Mouse (Mus musculus) forebrain, embryonic 11.5 days (tissue): ENCODE measurements around the gene Sulf2. TPM values are rescaled to one million over a fixed set of nuclear protein-coding genes. Genes with fewer than 3 reads are reported as not detected.

Source experiments
- ATAC-seq: fragments of 200-750 bp; cut with Nextera tagmentation; replicated peaks from 2 replicates; pipeline ENCODE4 v1.8.0; 2017; ENCODE audit warnings: moderate TSS enrichment; ENCODE audit not compliant: low FRiP score
- DNase-seq: peaks from one replicate; pipeline ENCODE4 v3.0.0-alpha.2; 2017; ENCODE audit warnings: low spot score
- H3K27ac ChIP-seq: fragments of 300-500 bp; sonication (generic); 2 replicates; pipeline ENCODE4 v1.5.1; 2014; ENCODE audit warnings: low read depth, low read length
- H3K27me3 ChIP-seq: fragments of 300-500 bp; sonication (generic); 2 replicates; pipeline ENCODE4 v1.6.1; 2014; ENCODE audit warnings: mild to moderate bottlenecking, low read length, mixed read lengths; ENCODE audit not compliant: control insufficient read depth, insufficient read depth
- H3K36me3 ChIP-seq: fragments of 300-500 bp; sonication (generic); 2 replicates; pipeline ENCODE4 v1.6.1; 2014; ENCODE audit warnings: mild to moderate bottlenecking, low read length, moderate library complexity, mixed read lengths; ENCODE audit not compliant: control insufficient read depth, insufficient read depth
- H3K4me1 ChIP-seq: fragments of 300-500 bp; sonication (generic); replicated peaks from 2 replicates; pipeline ENCODE4 v1.6.1; 2014; ENCODE audit warnings: low read length, mixed read lengths; ENCODE audit not compliant: control insufficient read depth, insufficient read depth
- H3K4me2 ChIP-seq: fragments of 300-500 bp; sonication (generic); 2 replicates; pipeline ENCODE4 v1.6.1; 2014; ENCODE audit warnings: low read depth, mild to moderate bottlenecking, low read length, moderate library complexity, mixed read lengths; ENCODE audit not compliant: severe bottlenecking
- H3K4me3 ChIP-seq: fragments of 300-500 bp; sonication (generic); 2 replicates; pipeline ENCODE4 v1.5.1; 2014; ENCODE audit warnings: low read depth, low read length
- H3K9ac ChIP-seq: fragments of 300-500 bp; sonication (generic); 2 replicates; pipeline ENCODE4 v1.6.1; 2014; ENCODE audit warnings: low read length
- H3K9me3 ChIP-seq: fragments of 300-500 bp; sonication (generic); 2 replicates; pipeline ENCODE4 v1.6.1; 2016; ENCODE audit warnings: low read length, mixed read lengths; ENCODE audit not compliant: control insufficient read depth
- WGBS: fragments of 180-500 bp; shearing (Covaris S2); extraction: QIAGEN DNeasy Blood & Tissue Kit; methylation state at CpG from one replicate; pipeline ENCODE4 v1.1.7; 2014; 5-methylcytosine and 5-hydroxymethylcytosine counted together
- polyA plus RNA-seq: library from polyadenylated mRNA; unstranded; fragments of >200 nt; fragmentation: Nextera tagmentation; extraction: Ambion mirVana; gene quantifications from 2 replicates; pipeline ENCODE4 v1.2.1, GENCODE M21; 2014

The Sulf2 gene
- polyA plus RNA-seq, 1 experiment from 2014 or later, result 97.9 TPM

- H3K9me3 ChIP-seq, result no peaks in the 10 kb centered on the region
- no peaks in the 10 kb centered on the region for H3K4me1 ChIP-seq
- H3K4me3 ChIP-seq, result no peak overlapping the region
- ATAC-seq (no peak), DNase-seq (no peak)
- no peak overlapping the region for H3K9ac ChIP-seq
- H3K36me3 ChIP-seq, result peaks cover 3% of the 10 kb centered on the region; the same call in 1 of the 2 replicates
- no peak overlapping the region for H3K27ac ChIP-seq
- 92% methylated on average over 17 of the region's 17 CpGs for WGBS
- H3K27me3 ChIP-seq, result no peaks in the 10 kb centered on the region
- no peak overlapping the region for H3K4me2 ChIP-seq
Measured at GRCm38 (mm10) chr2:166051421-166051820, 104.0 kb downstream of the Sulf2 start.

- no peak overlapping the region for H3K9ac ChIP-seq
- H3K9me3 ChIP-seq, result no peaks in the 10 kb centered on the region
- ATAC-seq, result no peak
- no peak overlapping the region for H3K4me2 ChIP-seq
- no peak overlapping the region for H3K4me3 ChIP-seq
- H3K27me3 ChIP-seq, result no peaks in the 10 kb centered on the region
- H3K27ac ChIP-seq, result no peak overlapping the region
- no peak for DNase-seq
- H3K36me3 ChIP-seq, result peaks cover 3% of the 10 kb centered on the region; the same call in 1 of the 2 replicates
- no peaks in the 10 kb centered on the region for H3K4me1 ChIP-seq
- WGBS, result 91% methylated on average over 7 of the region's 7 CpGs
Measured at GRCm38 (mm10) chr2:166048852-166049251, 106.6 kb downstream of the Sulf2 start.

GRCm38 (mm10) chr2:166047931-166048330 is 107.5 kb downstream of the Sulf2 start:
- H3K4me3 ChIP-seq, result no peak overlapping the region
- 90% methylated on average over 4 of the region's 4 CpGs for WGBS
- H3K9me3 ChIP-seq, result no peaks in the 10 kb centered on the region
- H3K9ac ChIP-seq, result no peak overlapping the region
- no peak overlapping the region for H3K4me2 ChIP-seq
- no peaks in the 10 kb centered on the region for H3K27me3 ChIP-seq
- H3K27ac ChIP-seq, result no peak overlapping the region
- DNase-seq (no peak), ATAC-seq (no peak)
- peaks cover 3% of the 10 kb centered on the region; the same call in 1 of the 2 replicates for H3K36me3 ChIP-seq
- no peaks in the 10 kb centered on the region for H3K4me1 ChIP-seq

GRCm38 (mm10) chr2:166045549-166046501 is 109.6 kb downstream of the Sulf2 start:
- Histone ChIP-seq H3K27ac (no peak overlapping the region), H3K27me3 (no peaks in the 10 kb centered on the region), H3K4me3 (no peak overlapping the region), H3K9me3 (no peaks in the 10 kb centered on the region), H3K9ac (no peak overlapping the region), H3K4me2 (no peak overlapping the region), H3K4me1 (no peaks in the 10 kb centered on the region), H3K36me3 (no peaks in the 10 kb centered on the region; the same call in 1 of the 2 replicates)
- no peak for DNase-seq
- 82% methylated on average over 10 of the region's 10 CpGs for WGBS
- no peak for ATAC-seq

GRCm38 (mm10) chr2:166045006-166045405 is 110.5 kb downstream of the Sulf2 start:
- H3K4me2 ChIP-seq, result no peak overlapping the region
- no peaks in the 10 kb centered on the region for H3K9me3 ChIP-seq
- H3K27me3 ChIP-seq, result no peaks in the 10 kb centered on the region
- ATAC-seq (no peak), DNase-seq (no peak)
- H3K9ac ChIP-seq, result no peak overlapping the region
- no peaks in the 10 kb centered on the region; the same call in 1 of the 2 replicates for H3K36me3 ChIP-seq
- H3K4me3 ChIP-seq, result no peak overlapping the region
- no peaks in the 10 kb centered on the region for H3K4me1 ChIP-seq
- H3K27ac ChIP-seq, result no peak overlapping the region
- whole genome bisulfite sequencing, result 87% methylated on average over 2 of the region's 2 CpGs

GRCm38 (mm10) chr2:166042542-166042941 is 112.9 kb downstream of the Sulf2 start:
- WGBS, result 93% methylated on average over 1 of the region's 1 CpGs
- no peak for ATAC-seq

GRCm38 (mm10) chr2:166039681-166040080 is 115.8 kb downstream of the Sulf2 start:
- 90% methylated on average over 4 of the region's 4 CpGs for WGBS
- ATAC-seq, result no peak
- no peaks in the 10 kb centered on the region for H3K9me3 ChIP-seq
- no peak overlapping the region for H3K4me3 ChIP-seq
- no peaks in the 10 kb centered on the region for H3K4me1 ChIP-seq
- H3K4me2 ChIP-seq, result no peak overlapping the region
- H3K27ac ChIP-seq, result no peak overlapping the region
- H3K36me3 ChIP-seq, result no peaks in the 10 kb centered on the region
- no peak for DNase-seq
- H3K9ac ChIP-seq, result no peak overlapping the region
- no peaks in the 10 kb centered on the region for H3K27me3 ChIP-seq

More at GRCm38 (mm10) chr2:166042542-166042941, 112.9 kb downstream of the Sulf2 start:
- DNase-seq, result no peak
- H3K4me3 ChIP-seq, result no peak overlapping the region
- H3K4me2 ChIP-seq, result no peak overlapping the region
- no peak overlapping the region for H3K27ac ChIP-seq
- no peaks in the 10 kb centered on the region for H3K27me3 ChIP-seq
- H3K9me3 ChIP-seq, result no peaks in the 10 kb centered on the region
- no peaks in the 10 kb centered on the region for H3K36me3 ChIP-seq
- H3K4me1 ChIP-seq, result no peaks in the 10 kb centered on the region
- no peak overlapping the region for H3K9ac ChIP-seq

- Histone ChIP-seq H3K9ac (no peak overlapping the region), H3K27ac (no peak overlapping the region), H3K4me3 (no peak overlapping the region), H3K27me3 (no peaks in the 10 kb centered on the region), H3K4me2 (no peak overlapping the region), H3K9me3 (no peaks in the 10 kb centered on the region), H3K36me3 (no peaks in the 10 kb centered on the region), H3K4me1 (peaks cover 6% of the 10 kb centered on the region)
- 59% methylated on average over 3 of the region's 3 CpGs for WGBS
- no peak for ATAC-seq
- peak; percentile 63 for DNase-seq
Measured at GRCm38 (mm10) chr2:166035725-166036124, 119.7 kb downstream of the Sulf2 start.
